Mouse (Mus musculus) liver, adult 10 weeks (tissue): ENCODE measurements around the gene Btbd35f5. TPM values are rescaled to one million over a fixed set of nuclear protein-coding genes. Genes with fewer than 3 reads are reported as not detected.

Experiments
- polyA plus RNA-seq: library from polyadenylated mRNA; stranded (reverse); fragments of 350-450 nt; fragmentation: Illumina TruSeq; extraction: RNeasy Lipid Tissue Mini Kit (QIAGEN cat#74804); gene quantifications from one replicate; pipeline ENCODE4 v1.2.3, GENCODE M21; 2014; ENCODE audit warnings: low read depth, low replicate concordance

The Btbd35f5 gene
- polyA plus RNA-seq: not detected

DNA sequence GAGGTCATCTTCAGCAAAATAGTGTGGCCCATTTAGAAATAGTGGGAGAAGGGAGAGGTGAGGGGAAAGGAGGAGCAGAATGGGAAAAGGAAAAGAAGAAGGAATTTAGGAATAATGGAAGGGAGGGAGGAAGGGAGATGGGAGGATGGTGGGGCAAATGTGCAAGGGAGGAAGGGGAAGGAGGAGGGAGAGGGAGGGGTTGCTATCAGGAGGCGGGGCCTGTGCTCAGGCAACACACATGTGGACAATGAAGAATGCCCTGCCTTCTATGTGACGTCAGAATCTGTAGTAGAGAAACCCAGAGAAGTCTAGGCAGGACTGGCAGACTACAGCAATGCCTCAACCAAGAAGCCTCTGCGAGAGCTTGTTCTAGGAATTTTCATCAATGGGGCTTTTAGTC, at the start of gene Btbd35f5:
TSS of gene Btbd35f5 (plus strand) at position 301 of the 400 bp plus-strand sequence.

DNA sequence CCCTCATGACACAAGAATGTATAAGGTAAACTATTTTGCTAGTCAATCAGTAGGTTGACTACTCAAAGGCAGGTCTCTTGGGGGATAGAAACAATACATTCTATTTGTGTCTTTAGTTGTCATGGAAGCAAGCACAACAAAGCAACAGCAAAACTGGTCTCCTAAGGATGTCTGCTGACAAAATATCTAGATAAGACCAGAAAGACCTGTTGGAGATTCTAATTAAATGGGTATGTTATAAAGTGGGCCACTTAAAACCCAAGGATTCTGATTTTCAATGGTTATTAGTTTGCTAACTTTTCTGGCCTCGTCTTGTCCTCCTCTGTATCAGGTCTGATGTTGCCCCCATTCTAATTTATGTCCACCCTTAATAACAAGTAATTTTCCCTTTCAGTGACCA, 32.2 kb upstream of the Btbd35f5 start, which contains the start of gene Gm21789:
TSS of gene Gm21789 (plus strand) at position 301 of the 400 bp plus-strand sequence.

Other genes with a start within 250 kb of the Btbd35f5 start
- not detected for gene Btbd35f21, start 247.8 kb upstream of the Btbd35f5 start, polyA plus RNA-seq
- not detected for gene Btbd35f30, start 79.3 kb upstream of the Btbd35f5 start, polyA plus RNA-seq
- gene Gm21789, start 32.1 kb upstream of the Btbd35f5 start, polyA plus RNA-seq: not detected